Mouse (Mus musculus) T-helper 17 cell (primary cell): ENCODE results near the gene Trpm4.

Experiments used
- in situ Hi-C, 2 experiments: fragments of 300-600 bp; cut with MboI, MseI; formaldehyde crosslinking; loops; 1 replicate in 1 of 2; 2 replicates in 1 of 2; pipeline ENCODE4 v1.15.1; 2025; ENCODE audit warnings: high pct_unique_total_duplicates in 2 of 2

The Trpm4 gene

GRCm38 (mm10) chr7:45312686-45313453, 20.7 kb downstream of the Trpm4 start:
- in situ Hi-C loops: no loop called here

- in situ Hi-C loops: no loop called here
These were observed 21.6 kb downstream of the Trpm4 start for GRCm38 (mm10) chr7:45312023-45312422.

- in situ Hi-C loops: no loop called here
These were observed 24.1 kb downstream of the Trpm4 start for GRCm38 (mm10) chr7:45309455-45309854.

- in situ Hi-C loops: no loop called here
These were observed 24.9 kb downstream of the Trpm4 start for GRCm38 (mm10) chr7:45308551-45309240.

GRCm38 (mm10) chr7:45305275-45305674, 28.3 kb downstream of the Trpm4 start:
- in situ Hi-C loops: no loop called here

- in situ Hi-C loops: no loop called here
These were observed 28.7 kb downstream of the Trpm4 start for GRCm38 (mm10) chr7:45304869-45305268.

GRCm38 (mm10) chr7:45302626-45303025, 31.0 kb downstream of the Trpm4 start:
- in situ Hi-C loops: no loop called here

GRCm38 (mm10) chr7:45300270-45300669, 33.3 kb downstream of the Trpm4 start:
- in situ Hi-C loops: no loop called here

GRCm38 (mm10) chr7:45299752-45300151, 33.8 kb downstream of the Trpm4 start:
- in situ Hi-C loops: no loop called here

GRCm38 (mm10) chr7:45297563-45297962, 36.0 kb downstream of the Trpm4 start:
- in situ Hi-C loops: no loop called here

- in situ Hi-C loops: no loop called here
These were observed 37.0 kb downstream of the Trpm4 start for GRCm38 (mm10) chr7:45296626-45297025.

- in situ Hi-C loops: no loop called here
These were observed 47.1 kb downstream of the Trpm4 start for GRCm38 (mm10) chr7:45286486-45286885.

GRCm38 (mm10) chr7:45277136-45277760, 56.3 kb downstream of the Trpm4 start, which contains the start of gene Slc6a21:
Slc6a21 (plus strand) TSS chr7:45277513.
- in situ Hi-C loops: loop anchor here in 1 of 2 experiments (10.0 kb wide), 1 partner anchor 1168 kb away; no protein-coding TSS in a partner anchor

- in situ Hi-C loops: loop anchor here in 1 of 2 experiments (5.0 to 10.0 kb wide), 2 partner anchors 44 to 1171 kb away; no protein-coding TSS in a partner anchor
These were observed 59.9 kb downstream of the Trpm4 start for GRCm38 (mm10) chr7:45273672-45274071.

GRCm38 (mm10) chr7:45272786-45273412, 60.7 kb downstream of the Trpm4 start:
- in situ Hi-C loops: loop anchor here in 1 of 2 experiments (5.0 to 10.0 kb wide), 2 partner anchors 44 to 1172 kb away; no protein-coding TSS in a partner anchor

- in situ Hi-C loops: loop anchor here in 1 of 2 experiments (10.0 kb wide), 1 partner anchor 351 kb away; no protein-coding TSS in a partner anchor
These were observed 68.1 kb downstream of the Trpm4 start for GRCm38 (mm10) chr7:45265518-45265917.

GRCm38 (mm10) chr7:45264348-45264747, 69.2 kb downstream of the Trpm4 start:
- in situ Hi-C loops: loop anchor here in 1 of 2 experiments (10.0 kb wide), 1 partner anchor 350 kb away; no protein-coding TSS in a partner anchor

GRCm38 (mm10) chr7:45263006-45263607, 70.5 kb downstream of the Trpm4 start:
- in situ Hi-C loops: loop anchor here in 1 of 2 experiments (10.0 kb wide), 1 partner anchor 348 kb away; no protein-coding TSS in a partner anchor

- in situ Hi-C loops: loop anchor here in 1 of 2 experiments (10.0 kb wide), 1 partner anchor 347 kb away; no protein-coding TSS in a partner anchor
These were observed 71.3 kb downstream of the Trpm4 start for GRCm38 (mm10) chr7:45262266-45262665.

GRCm38 (mm10) chr7:45259281-45259680, 74.3 kb downstream of the Trpm4 start:
- in situ Hi-C loops: no loop called here
